13 mouse cellular contexts compared by ENCODE assay signal in genomic region chr17:47208886-47209585, GRCm38 (mm10).
"Had no signal": no experiment of that assay in that cellular context is flagged by ENCODE, and none has a peak within 500 bp of the region (broad histone marks: within the 10 kb centered on the region; RNA-seq: fewer than 3 reads in every experiment).

No protein-coding gene starts in this region.

- H3K4me3 ChIP-seq: left cerebral cortex, adult 2 months; limb, embryonic 10.5 days; liver, embryonic 15.5 days had no signal

- H3K9me3 ChIP-seq: limb, embryonic 10.5 days; liver, embryonic 15.5 days had no signal

- H3K9ac ChIP-seq: liver, embryonic 15.5 days had no signal

- H3K27ac ChIP-seq: left cerebral cortex, adult 2 months; limb, embryonic 10.5 days; liver, embryonic 15.5 days had no signal

- ATAC-seq: intestine, postnatal 0 days; lung, postnatal 0 days had no signal

- H3K36me3 ChIP-seq: liver, embryonic 15.5 days had no signal

- H3K27me3 ChIP-seq: liver, embryonic 15.5 days had no signal

- H3K4me2 ChIP-seq: liver, embryonic 11.5 days; liver, embryonic 15.5 days had no signal

- DNase-seq: kidney, adult 8-10 months; kidney, postnatal 36 days; lung, adult 2 months; lung, postnatal 36 days; right cerebral cortex, adult 18-20 months; right cerebral cortex, postnatal 25 days; thymus, postnatal 4 days had no signal
